Mouse (Mus musculus) ES-E14 (cell line): ENCODE results near the gene Dnajc13.

Source experiments
- CHD2 ChIP-seq: IDR thresholded peaks from 2 replicates; pipeline ENCODE4 v1.6.1; 2014; ENCODE audit warnings: mild to moderate bottlenecking, low read depth, low read length, inconsistent platforms
- HCFC1 ChIP-seq: IDR thresholded peaks from 2 replicates; pipeline ENCODE4 v1.6.1; 2012; ENCODE audit warnings: low read length, inconsistent platforms, borderline replicate concordance; ENCODE audit not compliant: insufficient read depth
- MAFK ChIP-seq: IDR thresholded peaks from 2 replicates; pipeline ENCODE4 v1.6.1; 2014; ENCODE audit warnings: mild to moderate bottlenecking, low read depth, low read length, inconsistent platforms; ENCODE audit not compliant: insufficient read depth
- ZC3H11A ChIP-seq: IDR thresholded peaks from 2 replicates; pipeline ENCODE4 v1.6.1; 2012; ENCODE audit warnings: low read depth, mild to moderate bottlenecking, inconsistent platforms, low read length, borderline replicate concordance

GRCm38 (mm10) chr9:104172342-104172741 lies 90.4 kb downstream of the Dnajc13 start:
- TF ChIP-seq ZC3H11A (no peak), CHD2 (no peak), HCFC1 (no peak), MAFK (no peak)
